Mouse (Mus musculus): ENCODE data around the gene 4930469K13Rik. TPM values are rescaled to one million over a fixed set of nuclear protein-coding genes. Genes with fewer than 3 reads are reported as not detected.

4930469K13Rik gene
- polyA plus RNA-seq, 1 experiment from 2014 or later, result 0.90 TPM

- Histone ChIP-seq H3K4me1 (peaks cover 32% of the 10 kb centered on the region), H3K27me3 (peaks cover 12% of the 10 kb centered on the region), H3K4me3 (no peak overlapping the region), H3K4me2 (replicated peaks) (no peak overlapping the region), H3K36me3 (no peaks in the 10 kb centered on the region), H3K27ac (no peak overlapping the region), H3K9ac (no peak overlapping the region), H3K9me3 (no peaks in the 10 kb centered on the region)
- no peak for ATAC-seq (ENCODE audit: low FRiP score, low read depth)
- 45% methylated on average over 8 of the region's 8 CpGs for WGBS
Observed at GRCm38 (mm10) chr11:33925778-33926177, 172.6 kb downstream of the 4930469K13Rik start.

Other genes starting within 250 kb of the 4930469K13Rik start
- gene Kcnmb1, start 135.5 kb downstream of the 4930469K13Rik start, polyA plus RNA-seq (2015; fragmentation: Nextera tagmentation; extraction: Ambion mirVana), result 0.10 and 0.14 TPM in 2 replicates
- gene Kcnip1, start 105.4 kb downstream of the 4930469K13Rik start, polyA plus RNA-seq (2015; fragmentation: Nextera tagmentation; extraction: Ambion mirVana), result 3.1 and 4.4 TPM in 2 replicates
- gene Lcp2, start 51.6 kb downstream of the 4930469K13Rik start, polyA plus RNA-seq (2015; fragmentation: Nextera tagmentation; extraction: Ambion mirVana), result 1.9 and 2.3 TPM in 2 replicates
- not detected in 2 replicates for gene Foxi1, start 109.5 kb upstream of the 4930469K13Rik start, polyA plus RNA-seq (2015; fragmentation: Nextera tagmentation; extraction: Ambion mirVana)
- 2.1 and 2.2 TPM in 2 replicates for gene Fam196b, start 216.3 kb upstream of the 4930469K13Rik start, polyA plus RNA-seq (2015; fragmentation: Nextera tagmentation; extraction: Ambion mirVana)